Comparison of ENCODE assay signal across 18 mouse cellular contexts in genomic region chr10:72225084-72225483, GRCm38 (mm10).
DNase-seq lines count a peak whose midpoint lies in the region; TF ChIP-seq lines count a peak whose summit lies in the region.
"Had no signal": no experiment of that assay in that cellular context is flagged by ENCODE, and none has a peak within 500 bp of the region (broad histone marks: within the 10 kb centered on the region; RNA-seq: fewer than 3 reads in every experiment).

No protein-coding gene starts in this region.

- no peak for TF ChIP-seq CTCF in CH12.LX (conservative IDR thresholded peaks at IDR 0.05 in 1 of 2, IDR thresholded peaks at IDR 0.05 in 1 of 2; ENCODE audit: low read depth in 2 of 2, low read length in 2 of 2)

- no peaks in the 10 kb centered on the region for H3K79me2 ChIP-seq in CH12.LX (replicated peaks; ENCODE audit: control insufficient read depth, extremely low read depth, insufficient read depth, poor library complexity, severe bottlenecking)

- TF ChIP-seq RAD21 in CH12.LX (IDR thresholded peaks at IDR 0.05; ENCODE audit: low read depth, low read length) = no peak

- H3K36me3 ChIP-seq in CH12.LX (replicated peaks in 1 of 2; ENCODE audit: control insufficient read depth in 1 of 2, insufficient read depth in 1 of 2, low read length in 1 of 2) (no peaks in the 10 kb centered on the region), ES-E14 (ENCODE audit: control insufficient read depth, insufficient read depth, low read length, poor library complexity, severe bottlenecking) (no peaks in the 10 kb centered on the region)
- H3K36me3 ChIP-seq: G1E had no signal

- H3K27ac ChIP-seq in CH12.LX (ENCODE audit: insufficient read depth, low read depth) = no peak overlapping the region
- no peak overlapping the region for H3K27ac ChIP-seq in ES-E14 (ENCODE audit: insufficient read depth, low read depth, low read length, poor library complexity, severe bottlenecking)

- no peak for DNase-seq in CH12.LX (ENCODE audit: extremely low read depth)
- DNase-seq in ES-E14 (ENCODE audit: low read depth, low spot score) = no peak
- no peak for DNase-seq in ovary, postnatal 36 days (ENCODE audit: low spot score)
- no peak for DNase-seq in cerebellum, adult 9-11 months
- DNase-seq: adrenal gland, adult 2 months; adrenal gland, adult 8-10 months; adrenal gland, postnatal 10 days; adrenal gland, postnatal 14 days; adrenal gland, postnatal 25 days; adrenal gland, postnatal 36 days; B cell, adult 2 months; cerebellum, adult 11 months; cerebellum, adult 11-12 months; cerebellum, adult 18-20 months; cerebellum, adult 2 months; cerebellum, adult 8-10 months had no signal

- H3K9me3 ChIP-seq in CH12.LX (replicated peaks; ENCODE audit: low read length) (no peaks in the 10 kb centered on the region), ES-E14 (ENCODE audit: control insufficient read depth, insufficient read depth, low read depth, low read length) (no peaks in the 10 kb centered on the region)

- dilution Hi-C loops in CH12.LX (cut with MboI; ENCODE audit: extremely low pct_ligation_motif_present, extremely low pct_unique_long_range_greater_than_20kb, low sequenced_read_pairs) = no loop called here

- no peaks in the 10 kb centered on the region for H3K4me1 ChIP-seq in CH12.LX (ENCODE audit: control insufficient read depth in 1 of 2, insufficient read depth in 2 of 2)
- H3K4me1 ChIP-seq in ES-E14 (ENCODE audit: control insufficient read depth in 2 of 2, insufficient read depth in 2 of 2, low read length in 2 of 2, poor library complexity in 1 of 2) = no peaks in the 10 kb centered on the region

- H3K4me3 ChIP-seq in CH12.LX (replicated peaks in 1 of 3; ENCODE audit: low read depth in 2 of 3, low read length in 2 of 3, poor library complexity in 1 of 3) (no peak overlapping the region), ES-E14 (ENCODE audit: insufficient read depth in 1 of 2, low read depth in 1 of 2, low read length in 2 of 2, poor library complexity in 1 of 2, severe bottlenecking in 1 of 2) (no peak overlapping the region)

- H3K27me3 ChIP-seq in CH12.LX (replicated peaks) = no peaks in the 10 kb centered on the region
- H3K27me3 ChIP-seq: Patski had no signal

- TF ChIP-seq EP300 in CH12.LX (IDR thresholded peaks at IDR 0.05; ENCODE audit: low read length) = no peak

- no peak for TF ChIP-seq POLR2A in CH12.LX (IDR thresholded peaks at IDR 0.05; ENCODE audit: low read depth, low read length)

- in situ Hi-C loops in CH12.LX (cut with MboI; ENCODE audit: low pct_ligation_motif_present, low pct_unique_long_range_greater_than_20kb, low sequenced_read_pairs) = no loop called here
- in situ Hi-C loops in ES-E14 (cut with MboI; ENCODE audit: low sequenced_read_pairs in 2 of 2, unreplicated experiment in 2 of 2) = no loop called here

- no peak overlapping the region for H3K4me2 ChIP-seq in CH12.LX (ENCODE audit: insufficient read depth, low read depth, poor library complexity, severe bottlenecking)

- H3K9ac ChIP-seq in CH12.LX (ENCODE audit: insufficient read depth, low read depth) = no peak overlapping the region
- no peak overlapping the region for H3K9ac ChIP-seq in ES-E14 (ENCODE audit: insufficient read depth, low read depth, low read length, poor library complexity, severe bottlenecking)

TF ChIP-seq in CH12.LX, 34 proteins besides CTCF, POLR2A, EP300 and RAD21:
- TF ChIP-seq E2F4 (IDR thresholded peaks at IDR 0.05; ENCODE audit: insufficient replicate concordance, low read depth, low read length) = no peak
- peak; percentile 78 for TF ChIP-seq MAFK (IDR thresholded peaks at IDR 0.05; ENCODE audit: insufficient replicate concordance, low read length)

TF ChIP-seq in ES-E14, 5 proteins besides CTCF, POLR2A, EP300 and RAD21:
- TF ChIP-seq MAFK (IDR thresholded peaks at IDR 0.05; ENCODE audit: insufficient read depth, low read depth, low read length) (peak; percentile 88), ZC3H11A (IDR thresholded peaks at IDR 0.05; ENCODE audit: borderline replicate concordance, low read depth, low read length) (no peak)
